Mouse (Mus musculus): ENCODE measurements at regions not wholly inside any gene's neighbourhood (a gene's known extent, or its start where the extent isn't known, plus 50 kb on each side); places are given as distances from the start of the nearest gene placed in this dataset.

DNA sequence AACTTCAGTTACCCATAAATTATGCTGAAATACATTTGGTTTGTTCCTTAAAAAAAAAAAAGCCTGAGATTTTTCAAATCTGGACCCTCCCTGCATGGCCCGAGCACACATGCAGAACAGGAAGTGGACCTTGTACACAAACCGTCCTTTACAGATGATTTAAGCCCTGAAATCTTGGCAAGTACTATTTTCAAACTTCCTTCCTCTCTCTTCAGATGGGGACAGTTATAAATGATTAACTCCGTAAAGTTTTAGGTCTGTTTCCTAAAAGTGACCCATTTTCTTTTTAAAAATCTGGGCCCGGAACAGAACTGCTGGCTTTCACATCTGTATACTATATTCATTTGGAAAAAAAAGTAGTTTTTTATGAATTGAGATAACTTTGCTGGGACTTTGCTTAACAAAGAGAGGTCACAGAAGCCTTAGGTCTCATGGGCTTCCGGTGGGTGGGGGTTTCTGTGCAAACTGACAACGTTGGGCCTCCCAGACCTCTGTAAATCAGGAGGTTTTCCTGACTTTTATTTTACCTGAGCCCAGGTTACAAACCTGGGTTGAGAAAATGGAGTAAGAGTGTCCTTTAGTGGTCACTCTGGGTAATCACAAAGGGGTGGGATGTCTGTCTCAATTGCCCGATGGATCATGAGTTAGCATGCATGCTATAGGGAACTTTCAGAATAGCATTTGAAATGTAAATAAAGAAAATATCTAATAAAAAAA, 368.4 kb downstream of the Ankrd50 start:
- no peaks in the 10 kb centered on the region for H3K9me3 ChIP-seq (ENCODE audit: control insufficient read depth, low read length)
- H3K27ac ChIP-seq, result no peak overlapping the region
- no peak overlapping the region for H3K4me2 ChIP-seq (replicated peaks)
- H3K36me3 ChIP-seq (replicated peaks; ENCODE audit: control insufficient read depth, insufficient read depth), result no peaks in the 10 kb centered on the region
- 79% methylated on average over 7 of the region's 7 CpGs for WGBS
- H3K4me1 ChIP-seq (replicated peaks; ENCODE audit: control insufficient read depth, insufficient read depth, low read length), result no peaks in the 10 kb centered on the region
- no peak overlapping the region for H3K9ac ChIP-seq
- H3K27me3 ChIP-seq (ENCODE audit: control insufficient read depth, insufficient read depth, low read length), result no peaks in the 10 kb centered on the region
- H3K4me3 ChIP-seq (replicated peaks; ENCODE audit: low read length), result no peak overlapping the region
- no peak for ATAC-seq (ENCODE audit: low FRiP score)
- DNase-seq (ENCODE audit: low spot score), result no peak

- no peak for ATAC-seq (ENCODE audit: low FRiP score)
- no peak overlapping the region for H3K27ac ChIP-seq
- H3K9me3 ChIP-seq (ENCODE audit: control insufficient read depth, low read length), result no peaks in the 10 kb centered on the region
- H3K4me2 ChIP-seq (replicated peaks), result no peak overlapping the region
- WGBS, result 90% methylated on average over 3 of the region's 3 CpGs
- DNase-seq (ENCODE audit: low spot score), result no peak
- no peak overlapping the region for H3K9ac ChIP-seq
- no peak overlapping the region for H3K4me3 ChIP-seq (replicated peaks; ENCODE audit: low read length)
- H3K36me3 ChIP-seq (replicated peaks; ENCODE audit: control insufficient read depth, insufficient read depth), result no peaks in the 10 kb centered on the region
- no peaks in the 10 kb centered on the region for H3K27me3 ChIP-seq (ENCODE audit: control insufficient read depth, insufficient read depth, low read length)
- H3K4me1 ChIP-seq (replicated peaks; ENCODE audit: control insufficient read depth, insufficient read depth, low read length), result no peaks in the 10 kb centered on the region
These were observed 372.1 kb downstream of the Ankrd50 start for GRCm38 (mm10) chr3:38112568-38112967.

GRCm38 (mm10) chr3:38105022-38105857, 379.4 kb downstream of the Ankrd50 start:
- H3K9me3 ChIP-seq (ENCODE audit: control insufficient read depth, low read length), result no peaks in the 10 kb centered on the region
- no peak overlapping the region for H3K4me2 ChIP-seq (replicated peaks)
- no peak overlapping the region for H3K9ac ChIP-seq
- no peaks in the 10 kb centered on the region for H3K4me1 ChIP-seq (replicated peaks; ENCODE audit: control insufficient read depth, insufficient read depth, low read length)
- H3K36me3 ChIP-seq (replicated peaks; ENCODE audit: control insufficient read depth, insufficient read depth), result no peaks in the 10 kb centered on the region
- no peak overlapping the region for H3K27ac ChIP-seq
- H3K27me3 ChIP-seq (ENCODE audit: control insufficient read depth, insufficient read depth, low read length), result no peaks in the 10 kb centered on the region
- H3K4me3 ChIP-seq (replicated peaks; ENCODE audit: low read length), result no peak overlapping the region
- ATAC-seq (ENCODE audit: low FRiP score) (no peak), DNase-seq (ENCODE audit: low spot score) (no peak)
- 80% methylated on average over 4 of the region's 4 CpGs for WGBS

GRCm38 (mm10) chr3:38104418-38104817, 380.1 kb upstream of the Gm5148 start:
- Histone ChIP-seq H3K27me3 (ENCODE audit: control insufficient read depth, insufficient read depth, low read length) (no peaks in the 10 kb centered on the region), H3K4me3 (replicated peaks; ENCODE audit: low read length) (no peak overlapping the region), H3K4me1 (replicated peaks; ENCODE audit: control insufficient read depth, insufficient read depth, low read length) (no peaks in the 10 kb centered on the region), H3K4me2 (replicated peaks) (no peak overlapping the region), H3K27ac (no peak overlapping the region), H3K9me3 (ENCODE audit: control insufficient read depth, low read length) (no peaks in the 10 kb centered on the region), H3K9ac (no peak overlapping the region), H3K36me3 (replicated peaks; ENCODE audit: control insufficient read depth, insufficient read depth) (no peaks in the 10 kb centered on the region)
- ATAC-seq (ENCODE audit: low FRiP score) (no peak), DNase-seq (ENCODE audit: low spot score) (no peak)
- 85% methylated on average over 3 of the region's 3 CpGs for WGBS

GRCm38 (mm10) chr3:38102985-38103384, 378.7 kb upstream of the Gm5148 start:
- Histone ChIP-seq H3K27me3 (ENCODE audit: control insufficient read depth, insufficient read depth, low read length) (no peaks in the 10 kb centered on the region), H3K27ac (no peak overlapping the region), H3K4me3 (replicated peaks; ENCODE audit: low read length) (no peak overlapping the region), H3K9me3 (ENCODE audit: control insufficient read depth, low read length) (no peaks in the 10 kb centered on the region), H3K4me2 (replicated peaks) (no peak overlapping the region), H3K4me1 (replicated peaks; ENCODE audit: control insufficient read depth, insufficient read depth, low read length) (no peaks in the 10 kb centered on the region), H3K36me3 (replicated peaks; ENCODE audit: control insufficient read depth, insufficient read depth) (no peaks in the 10 kb centered on the region), H3K9ac (no peak overlapping the region)
- ATAC-seq (ENCODE audit: low FRiP score), result no peak
- WGBS, result 94% methylated on average over 1 of the region's 1 CpGs
- DNase-seq (ENCODE audit: low spot score), result no peak

GRCm38 (mm10) chr3:38102181-38102580, 377.9 kb upstream of the Gm5148 start:
- 90% methylated on average over 1 of the region's 1 CpGs for WGBS
- Histone ChIP-seq H3K27me3 (ENCODE audit: control insufficient read depth, insufficient read depth, low read length) (no peaks in the 10 kb centered on the region), H3K36me3 (replicated peaks; ENCODE audit: control insufficient read depth, insufficient read depth) (no peaks in the 10 kb centered on the region), H3K4me3 (replicated peaks; ENCODE audit: low read length) (no peak overlapping the region), H3K9ac (no peak overlapping the region), H3K4me1 (replicated peaks; ENCODE audit: control insufficient read depth, insufficient read depth, low read length) (no peaks in the 10 kb centered on the region), H3K27ac (no peak overlapping the region), H3K4me2 (replicated peaks) (no peak overlapping the region), H3K9me3 (ENCODE audit: control insufficient read depth, low read length) (no peaks in the 10 kb centered on the region)
- ATAC-seq (ENCODE audit: low FRiP score), result no peak
- DNase-seq (ENCODE audit: low spot score), result no peak

GRCm38 (mm10) chr3:38094370-38094979, 370.2 kb upstream of the Gm5148 start:
- Histone ChIP-seq H3K27ac (no peak overlapping the region), H3K4me3 (replicated peaks; ENCODE audit: low read length) (no peak overlapping the region), H3K4me1 (replicated peaks; ENCODE audit: control insufficient read depth, insufficient read depth, low read length) (no peaks in the 10 kb centered on the region), H3K4me2 (replicated peaks) (no peak overlapping the region), H3K9ac (no peak overlapping the region), H3K9me3 (ENCODE audit: control insufficient read depth, low read length) (no peaks in the 10 kb centered on the region), H3K36me3 (replicated peaks; ENCODE audit: control insufficient read depth, insufficient read depth) (no peaks in the 10 kb centered on the region), H3K27me3 (ENCODE audit: control insufficient read depth, insufficient read depth, low read length) (no peaks in the 10 kb centered on the region)
- ATAC-seq (ENCODE audit: low FRiP score) (no peak), DNase-seq (ENCODE audit: low spot score) (no peak)
- 88% methylated on average over 7 of the region's 7 CpGs for WGBS

GRCm38 (mm10) chr3:38084548-38084947, 360.3 kb upstream of the Gm5148 start:
- H3K36me3 ChIP-seq (replicated peaks; ENCODE audit: control insufficient read depth, insufficient read depth), result no peaks in the 10 kb centered on the region
- H3K4me3 ChIP-seq (replicated peaks; ENCODE audit: low read length), result no peak overlapping the region
- no peak overlapping the region for H3K27ac ChIP-seq
- no peak overlapping the region for H3K9ac ChIP-seq
- ATAC-seq (ENCODE audit: low FRiP score), result no peak
- H3K4me2 ChIP-seq (replicated peaks), result no peak overlapping the region
- WGBS, result 72% methylated on average over 6 of the region's 6 CpGs
- no peaks in the 10 kb centered on the region for H3K27me3 ChIP-seq (ENCODE audit: control insufficient read depth, insufficient read depth, low read length)
- H3K4me1 ChIP-seq (replicated peaks; ENCODE audit: control insufficient read depth, insufficient read depth, low read length), result no peaks in the 10 kb centered on the region
- H3K9me3 ChIP-seq (ENCODE audit: control insufficient read depth, low read length), result no peaks in the 10 kb centered on the region
- no peak for DNase-seq (ENCODE audit: low spot score)

DNA sequence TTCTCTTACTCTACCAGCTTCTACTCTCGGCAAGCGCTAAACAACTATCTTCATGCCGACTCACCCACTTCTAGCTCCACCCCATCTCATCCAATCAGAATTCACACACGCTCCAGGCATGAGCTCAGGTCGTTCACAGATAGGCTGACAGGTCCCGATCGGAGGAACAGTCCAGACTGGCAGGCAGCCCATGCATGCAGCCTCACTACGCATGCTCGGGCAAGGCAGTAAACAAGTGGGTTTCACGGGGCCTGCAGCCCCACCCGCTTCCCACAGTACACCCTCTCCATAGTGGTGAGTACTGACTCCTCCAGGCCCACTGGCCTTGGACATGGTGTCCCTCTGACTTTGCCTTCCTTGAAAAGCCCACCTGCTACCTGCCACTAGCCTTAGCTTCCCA, 358.1 kb upstream of the Gm5148 start:
- DNase-seq (ENCODE audit: low spot score) (no peak), ATAC-seq (ENCODE audit: low FRiP score) (no peak)
- 88% methylated on average over 11 of the region's 11 CpGs for WGBS
- H3K4me2 ChIP-seq (replicated peaks), result no peak overlapping the region
- no peaks in the 10 kb centered on the region for H3K27me3 ChIP-seq (ENCODE audit: control insufficient read depth, insufficient read depth, low read length)
- no peaks in the 10 kb centered on the region for H3K36me3 ChIP-seq (replicated peaks; ENCODE audit: control insufficient read depth, insufficient read depth)
- no peaks in the 10 kb centered on the region for H3K4me1 ChIP-seq (replicated peaks; ENCODE audit: control insufficient read depth, insufficient read depth, low read length)
- no peaks in the 10 kb centered on the region for H3K9me3 ChIP-seq (ENCODE audit: control insufficient read depth, low read length)
- H3K27ac ChIP-seq, result no peak overlapping the region
- no peak overlapping the region for H3K4me3 ChIP-seq (replicated peaks; ENCODE audit: low read length)
- no peak overlapping the region for H3K9ac ChIP-seq

All from hindbrain, embryonic 14.5 days (tissue).